Mouse (Mus musculus): ENCODE data around the gene Eif4b.
A peak's percentile ranks its signal among the peaks of the same experiment; 100 is the strongest.
"Not testable (repeated sequence)": the region's sequence is repeated elsewhere in the genome, so short reads cannot be mapped to it uniquely, and the experiment has no call there.

Eif4b gene

GRCm38 (mm10) chr15:102077111-102077677, 3.6 kb downstream of the Eif4b start:
- no peak for DNase-seq

- no peak for DNase-seq
Measured at GRCm38 (mm10) chr15:102079221-102079620, 5.6 kb downstream of the Eif4b start.

GRCm38 (mm10) chr15:102079924-102080323, 6.4 kb downstream of the Eif4b start:
- DNase-seq = not testable (repeated sequence)

- no peak for DNase-seq
Measured at GRCm38 (mm10) chr15:102080429-102080828, 6.9 kb downstream of the Eif4b start.

- DNase-seq = no peak
Measured at GRCm38 (mm10) chr15:102082148-102082547, 8.6 kb downstream of the Eif4b start.

GRCm38 (mm10) chr15:102083028-102083427, 9.5 kb downstream of the Eif4b start:
- no peak for DNase-seq

- no peak for DNase-seq
Measured at GRCm38 (mm10) chr15:102089914-102090585, 16.5 kb downstream of the Eif4b start.

GRCm38 (mm10) chr15:102091063-102091679, 17.6 kb downstream of the Eif4b start:
- DNase-seq = no peak

GRCm38 (mm10) chr15:102091688-102092087, 18.1 kb downstream of the Eif4b start:
- DNase-seq = no peak

GRCm38 (mm10) chr15:102092222-102092621, 18.6 kb downstream of the Eif4b start:
- DNase-seq = no peak

GRCm38 (mm10) chr15:102094157-102094556, 20.6 kb downstream of the Eif4b start:
- DNase-seq = no peak

GRCm38 (mm10) chr15:102094988-102095387, 21.4 kb downstream of the Eif4b start:
- DNase-seq = no peak

- DNase-seq = no peak
Measured at GRCm38 (mm10) chr15:102097147-102097915, 23.8 kb downstream of the Eif4b start.

- DNase-seq = no peak
Measured at GRCm38 (mm10) chr15:102097991-102098555, 24.5 kb downstream of the Eif4b start.

- DNase-seq = no peak
Measured at GRCm38 (mm10) chr15:102099260-102099659, 25.7 kb downstream of the Eif4b start.

GRCm38 (mm10) chr15:102099771-102100160, 26.2 kb downstream of the Eif4b start:
- no peak for DNase-seq

GRCm38 (mm10) chr15:102100161-102100981, 26.8 kb downstream of the Eif4b start, which contains the start of gene Tns2:
Gene Tns2, plus strand, starts transcription at chr15:102100413.
- DNase-seq = peak; percentile 92

- DNase-seq = peak; percentile 75
Measured at GRCm38 (mm10) chr15:102100996-102101671, 27.6 kb downstream of the Eif4b start.

GRCm38 (mm10) chr15:102101672-102102541, 28.3 kb downstream of the Eif4b start:
- peak; percentile 85 for DNase-seq

- peak; percentile 88 for DNase-seq
Measured at GRCm38 (mm10) chr15:102102548-102103121, 29.1 kb downstream of the Eif4b start.
